Mouse (Mus musculus) limb, embryonic 11.5 days (tissue): ENCODE results near the gene Hypk. TPM values are rescaled to one million over a fixed set of nuclear protein-coding genes. Genes with fewer than 3 reads are reported as not detected.
"Not testable (repeated sequence)": the region's sequence is repeated elsewhere in the genome, so short reads cannot be mapped to it uniquely, and the experiment has no call there.

Experiments
- ATAC-seq: fragments of 200-750 bp; cut with Nextera tagmentation; 2 replicates; pipeline ENCODE4 v1.8.0; 2017; ENCODE audit warnings: low read depth; ENCODE audit not compliant: insufficient number of reproducible peaks, low FRiP score, low TSS enrichment
- DNase-seq: peaks from one replicate; pipeline ENCODE4 v3.0.0-alpha.2; 2015; ENCODE audit warnings: low spot score
- H3K27ac ChIP-seq: fragments of 300-500 bp; sonication (generic); replicated peaks from 2 replicates; pipeline ENCODE4 v1.5.1; 2014; ENCODE audit warnings: low read depth, mild to moderate bottlenecking, low read length
- H3K27me3 ChIP-seq: fragments of 300-500 bp; sonication (generic); 2 replicates; pipeline ENCODE4 v1.6.1; 2014; ENCODE audit warnings: mild to moderate bottlenecking, low read length, mixed read lengths; ENCODE audit not compliant: control insufficient read depth, insufficient read depth
- H3K36me3 ChIP-seq: fragments of 300-500 bp; sonication (generic); 2 replicates; pipeline ENCODE4 v1.6.1; 2014; ENCODE audit warnings: mild to moderate bottlenecking, low read length, moderate library complexity, mixed read lengths; ENCODE audit not compliant: control insufficient read depth, insufficient read depth
- H3K4me1 ChIP-seq: fragments of 300-500 bp; sonication (generic); 2 replicates; pipeline ENCODE4 v1.6.1; 2014; ENCODE audit warnings: low read length, mixed read lengths; ENCODE audit not compliant: control insufficient read depth, insufficient read depth
- H3K4me2 ChIP-seq: fragments of 300-500 bp; sonication (generic); 2 replicates; pipeline ENCODE4 v1.6.1; 2014; ENCODE audit warnings: low read depth, mild to moderate bottlenecking, moderate library complexity; ENCODE audit not compliant: severe bottlenecking
- H3K4me3 ChIP-seq: fragments of 300-500 bp; sonication (generic); 2 replicates; pipeline ENCODE4 v1.5.1; 2014; ENCODE audit warnings: low read depth, low read length
- H3K9ac ChIP-seq: fragments of 300-500 bp; sonication (generic); 2 replicates; pipeline ENCODE4 v1.6.1; 2014; ENCODE audit warnings: mild to moderate bottlenecking, low read length
- H3K9me3 ChIP-seq: fragments of 300-500 bp; sonication (generic); 2 replicates; pipeline ENCODE4 v1.6.1; 2016; ENCODE audit warnings: low read length; ENCODE audit not compliant: control insufficient read depth
- WGBS: fragments of 180-500 bp; shearing (Covaris S2); extraction: QIAGEN DNeasy Blood & Tissue Kit; methylation state at CpG from one replicate; pipeline ENCODE4 v1.1.7; 2014; 5-methylcytosine and 5-hydroxymethylcytosine counted together
- polyA plus RNA-seq: library from polyadenylated mRNA; unstranded; fragments of >200 nt; fragmentation: Nextera tagmentation; extraction: Ambion mirVana; gene quantifications from 2 replicates; pipeline ENCODE4 v1.2.1, GENCODE M21; 2014

The Hypk gene
- polyA plus RNA-seq, 1 experiment from 2014 or later = 122 TPM

- H3K4me1 ChIP-seq, H3K27me3 ChIP-seq, H3K9ac ChIP-seq, H3K9me3 ChIP-seq, H3K27ac ChIP-seq, ATAC-seq, DNase-seq, H3K4me2 ChIP-seq, H3K4me3 ChIP-seq, H3K36me3 ChIP-seq: not testable (repeated sequence)
- WGBS = 92% methylated on average over 3 of the region's 3 CpGs
Observed at GRCm38 (mm10) chr2:121472783-121473182, 19.7 kb downstream of the Hypk start.

- H3K27ac ChIP-seq, H3K9me3 ChIP-seq, H3K36me3 ChIP-seq, H3K4me1 ChIP-seq, H3K27me3 ChIP-seq: not testable (repeated sequence)
- Histone ChIP-seq H3K4me2 (peak within 1 kb of the TSS; percentile 54), H3K4me3 (peak within 1 kb of the TSS; percentile 58), H3K9ac (peak within 1 kb of the TSS; percentile 64)
- peak; percentile 84 for DNase-seq
- peak; percentile 72 for ATAC-seq
- 7% methylated on average over 38 of the region's 41 CpGs for WGBS
Observed at GRCm38 (mm10) chr2:121473301-121474179, 20.4 kb downstream of the Hypk start, which contains the start of gene Mfap1b. Gene Mfap1b (minus strand): TSS chr2:121474067.

GRCm38 (mm10) chr2:121474180-121474535, 21.1 kb downstream of the Hypk start:
- Histone ChIP-seq H3K36me3 (no peaks in the 10 kb centered on the region), H3K4me3 (peak overlapping the region; percentile 58), H3K4me2 (peak overlapping the region; percentile 54), H3K9me3 (no peaks in the 10 kb centered on the region), H3K27ac (no peak overlapping the region), H3K27me3 (no peaks in the 10 kb centered on the region), H3K4me1 (no peaks in the 10 kb centered on the region), H3K9ac (peak overlapping the region; percentile 64; the same call in 1 of the 2 replicates)
- no peak for DNase-seq
- 35% methylated on average over 8 of the region's 8 CpGs for WGBS
- no peak; the same call in 1 of the 2 replicates for ATAC-seq

- DNase-seq, H3K4me1 ChIP-seq, H3K27ac ChIP-seq, H3K4me2 ChIP-seq, H3K4me3 ChIP-seq, H3K9ac ChIP-seq, H3K27me3 ChIP-seq, H3K9me3 ChIP-seq, ATAC-seq, H3K36me3 ChIP-seq: not testable (repeated sequence)
- WGBS = 93% methylated on average over 2 of the region's 2 CpGs
Observed at GRCm38 (mm10) chr2:121475306-121475705, 22.2 kb downstream of the Hypk start.

- ATAC-seq = no peak
Observed at GRCm38 (mm10) chr2:121477491-121478266, 24.6 kb downstream of the Hypk start.

GRCm38 (mm10) chr2:121480498-121480897, 27.4 kb downstream of the Hypk start:
- no peak overlapping the region for H3K4me2 ChIP-seq
- DNase-seq = peak; percentile 30
- H3K27me3 ChIP-seq = no peaks in the 10 kb centered on the region
- no peaks in the 10 kb centered on the region for H3K9me3 ChIP-seq
- no peak for ATAC-seq
- H3K9ac ChIP-seq = no peak overlapping the region
- H3K27ac ChIP-seq = no peak overlapping the region
- WGBS = 63% methylated on average over 3 of the region's 3 CpGs
- H3K4me1 ChIP-seq = no peaks in the 10 kb centered on the region
- no peak overlapping the region for H3K4me3 ChIP-seq
- no peaks in the 10 kb centered on the region for H3K36me3 ChIP-seq

More at GRCm38 (mm10) chr2:121477491-121478266, 24.6 kb downstream of the Hypk start:
- DNase-seq = no peak
- Histone ChIP-seq H3K4me2 (no peak overlapping the region), H3K27me3 (no peaks in the 10 kb centered on the region), H3K9ac (no peak overlapping the region), H3K9me3 (no peaks in the 10 kb centered on the region), H3K27ac (no peak overlapping the region), H3K4me1 (no peaks in the 10 kb centered on the region), H3K4me3 (no peak overlapping the region), H3K36me3 (no peaks in the 10 kb centered on the region)
- WGBS = 89% methylated on average over 3 of the region's 3 CpGs

GRCm38 (mm10) chr2:121480916-121481315, 27.8 kb downstream of the Hypk start:
- not testable (repeated sequence) for ATAC-seq, H3K4me1 ChIP-seq, H3K4me2 ChIP-seq, DNase-seq, H3K9ac ChIP-seq, H3K9me3 ChIP-seq, H3K27me3 ChIP-seq, H3K27ac ChIP-seq, H3K4me3 ChIP-seq, H3K36me3 ChIP-seq
- 83% methylated on average over 13 of the region's 13 CpGs for WGBS

GRCm38 (mm10) chr2:121483576-121483975, 30.5 kb downstream of the Hypk start:
- ATAC-seq (no peak), DNase-seq (no peak)
- Histone ChIP-seq H3K4me3 (no peak overlapping the region), H3K27me3 (no peaks in the 10 kb centered on the region), H3K9me3 (no peaks in the 10 kb centered on the region), H3K36me3 (no peaks in the 10 kb centered on the region), H3K27ac (no peak overlapping the region), H3K4me1 (no peaks in the 10 kb centered on the region), H3K4me2 (no peak overlapping the region), H3K9ac (no peak overlapping the region)
- 48% methylated on average over 8 of the region's 8 CpGs for WGBS
